Mouse (Mus musculus) CD4-positive naive resting alpha-beta T cell, adult 76 days (primary cell): ENCODE data around the gene Plce1. TPM values are rescaled to one million over a fixed set of nuclear protein-coding genes. Genes with fewer than 3 reads are reported as not detected.

Experiments used
- total RNA-seq: library from RNA; stranded (reverse); gene quantifications from one replicate; pipeline ENCODE4 v1.2.4, GENCODE M21; 2023

Gene Plce1
- total RNA-seq, result 0.67 TPM

GRCm38 (mm10) chr19:38480731-38481621, at the start of gene Plce1:
Gene Plce1 (plus strand): TSS chr19:38481109.

GRCm38 (mm10) chr19:38818766-38819426, 338.0 kb downstream of the Plce1 start, which contains the start of gene Noc3l:
Gene Noc3l (minus strand): TSS chr19:38819237.

Other genes starting within 250 kb of the Plce1 start
- not detected for gene Lgi1, start 216.6 kb upstream of the Plce1 start, total RNA-seq
- gene Slc35g1, start 85.1 kb upstream of the Plce1 start, total RNA-seq, result 11.6 TPM